Mouse (Mus musculus): ENCODE results near the gene 5430419D17Rik. TPM values are rescaled to one million over a fixed set of nuclear protein-coding genes. Genes with fewer than 3 reads are reported as not detected.
A peak's percentile ranks its signal among the peaks of the same experiment; 100 is the strongest.

Gene 5430419D17Rik
- polyA plus RNA-seq, 1 experiment from 2014 or later: not detected

DNA sequence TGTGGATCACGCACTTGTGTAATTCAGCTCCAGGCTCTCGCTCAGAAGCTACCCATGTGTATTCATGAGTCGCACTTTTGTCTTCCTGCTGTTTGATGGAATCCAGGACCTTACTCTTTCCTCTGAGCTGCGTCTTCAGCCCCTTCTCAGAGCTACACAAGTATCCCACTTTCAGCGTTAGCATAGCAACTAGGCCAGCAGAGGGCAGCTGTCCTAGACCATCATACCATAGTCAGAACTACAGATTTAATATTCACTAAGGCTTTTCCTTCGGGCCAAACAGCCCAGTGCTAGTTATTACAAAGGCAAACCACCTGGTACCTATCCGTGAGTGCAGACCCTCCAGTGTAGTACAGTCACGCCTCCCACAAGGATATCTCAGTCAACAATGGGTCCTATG is 122.9 kb downstream of the 5430419D17Rik start:
- DNase-seq: no peak
- no peak overlapping the region for H3K4me3 ChIP-seq (ENCODE audit: low read depth, low read length)
- H3K27me3 ChIP-seq (ENCODE audit: insufficient read depth, low read length): no peaks in the 10 kb centered on the region
- no peaks in the 10 kb centered on the region for H3K4me1 ChIP-seq (ENCODE audit: insufficient read depth)
- H3K36me3 ChIP-seq (replicated peaks; ENCODE audit: insufficient read depth, low read length): no peaks in the 10 kb centered on the region
- ATAC-seq: no peak
- WGBS (ENCODE audit: insufficient replicate concordance): 72% methylated on average over 8 of the region's 8 CpGs
- H3K27ac ChIP-seq (ENCODE audit: low read depth): no peak overlapping the region
- no peak overlapping the region for H3K9ac ChIP-seq (replicated peaks)
- TF ChIP-seq EP300 (IDR thresholded peaks at IDR 0.05; ENCODE audit: low read depth): no peak
- peak; percentile 7; the same call in 1 of the 2 replicates for TF ChIP-seq CTCF (IDR thresholded peaks at IDR 0.05; ENCODE audit: low read depth)
- no peaks in the 10 kb centered on the region for H3K9me3 ChIP-seq (ENCODE audit: low read length)
- H3K4me2 ChIP-seq (ENCODE audit: low read depth, low read length): no peak overlapping the region

DNA sequence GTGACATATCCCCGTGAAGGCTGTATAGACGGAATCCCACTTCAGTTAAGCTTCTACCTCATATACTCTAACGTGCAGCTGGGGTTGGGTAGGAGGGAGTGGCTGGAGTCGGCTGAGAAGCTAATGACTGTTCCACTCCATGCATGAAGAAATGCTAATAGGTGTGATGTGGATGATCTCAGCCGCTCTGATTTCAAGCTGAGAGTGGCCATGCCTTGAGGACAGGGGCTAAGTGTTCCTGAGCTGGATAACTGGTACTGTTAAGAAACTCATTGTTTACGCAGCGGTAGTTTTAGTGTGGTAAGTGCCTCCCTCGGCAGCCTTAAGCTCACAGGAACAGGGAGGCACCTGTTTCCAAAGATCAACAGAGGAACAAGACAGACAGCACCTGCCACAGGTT is 129.1 kb downstream of the 5430419D17Rik start:
- no peak overlapping the region for H3K27ac ChIP-seq (ENCODE audit: low read depth)
- H3K4me2 ChIP-seq (ENCODE audit: low read depth, low read length): no peak overlapping the region
- H3K4me1 ChIP-seq (ENCODE audit: insufficient read depth): no peaks in the 10 kb centered on the region
- TF ChIP-seq CTCF (IDR thresholded peaks at IDR 0.05; ENCODE audit: low read depth): no peak
- no peak for TF ChIP-seq EP300 (IDR thresholded peaks at IDR 0.05; ENCODE audit: low read depth)
- H3K9me3 ChIP-seq (ENCODE audit: low read length): no peaks in the 10 kb centered on the region
- no peak overlapping the region for H3K9ac ChIP-seq (replicated peaks)
- no peak for DNase-seq
- ATAC-seq: no peak
- no peak overlapping the region for H3K4me3 ChIP-seq (ENCODE audit: low read depth, low read length)
- no peaks in the 10 kb centered on the region for H3K27me3 ChIP-seq (ENCODE audit: insufficient read depth, low read length)
- WGBS (ENCODE audit: insufficient replicate concordance): 71% methylated on average over 8 of the region's 8 CpGs
- H3K36me3 ChIP-seq (replicated peaks; ENCODE audit: insufficient read depth, low read length): no peaks in the 10 kb centered on the region

DNA sequence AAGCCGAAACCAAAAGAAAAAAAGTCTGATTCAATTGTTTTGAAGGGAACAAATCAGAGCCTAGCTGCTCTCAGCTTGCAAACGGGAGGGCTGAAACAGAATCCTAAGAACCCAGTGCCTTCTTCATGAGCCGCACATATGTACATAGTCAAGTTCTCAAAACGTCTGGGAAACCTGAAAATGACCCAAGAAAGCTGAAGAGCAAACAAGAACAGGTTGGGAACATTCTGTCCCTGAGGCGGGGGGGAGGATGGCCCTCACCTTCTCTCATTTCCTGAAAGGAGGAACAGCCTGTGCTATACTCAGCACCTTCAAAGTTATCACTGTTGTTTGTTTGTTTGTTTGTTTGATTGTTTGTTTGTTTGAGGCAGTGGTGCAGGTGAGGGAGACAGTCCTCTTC is 132.5 kb downstream of the 5430419D17Rik start:
- H3K27me3 ChIP-seq (ENCODE audit: insufficient read depth, low read length): no peaks in the 10 kb centered on the region
- DNase-seq: no peak
- no peaks in the 10 kb centered on the region for H3K4me1 ChIP-seq (ENCODE audit: insufficient read depth)
- H3K4me3 ChIP-seq (ENCODE audit: low read depth, low read length): no peak overlapping the region
- 70% methylated on average over 5 of the region's 5 CpGs for WGBS (ENCODE audit: insufficient replicate concordance)
- H3K27ac ChIP-seq (ENCODE audit: low read depth): no peak overlapping the region
- TF ChIP-seq CTCF (IDR thresholded peaks at IDR 0.05; ENCODE audit: low read depth) (no peak), EP300 (IDR thresholded peaks at IDR 0.05; ENCODE audit: low read depth) (no peak)
- H3K9ac ChIP-seq (replicated peaks): no peak overlapping the region
- no peak for ATAC-seq
- no peaks in the 10 kb centered on the region for H3K9me3 ChIP-seq (ENCODE audit: low read length)
- H3K36me3 ChIP-seq (replicated peaks; ENCODE audit: insufficient read depth, low read length): no peaks in the 10 kb centered on the region
- no peak overlapping the region for H3K4me2 ChIP-seq (ENCODE audit: low read depth, low read length)

DNA sequence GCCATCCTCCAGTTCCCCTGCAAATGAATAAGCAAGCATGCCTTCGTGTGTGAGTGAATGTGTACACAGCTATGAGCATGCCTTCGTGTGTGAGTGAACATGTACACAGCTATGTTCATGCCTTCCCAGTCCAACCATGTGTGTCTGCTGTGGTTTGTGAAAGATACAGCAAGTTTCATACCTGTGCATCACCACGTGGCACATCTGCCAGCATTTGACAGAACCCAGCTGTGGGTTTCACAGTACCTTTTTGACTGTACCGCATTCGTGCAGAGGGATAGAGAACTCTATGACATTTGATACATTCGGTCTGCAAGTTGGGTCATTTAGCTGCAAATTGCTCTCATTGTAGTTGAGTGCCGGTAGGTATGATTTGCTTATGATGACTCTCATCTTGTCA is 140.3 kb downstream of the 5430419D17Rik start:
- H3K27me3 ChIP-seq (ENCODE audit: insufficient read depth, low read length): no peaks in the 10 kb centered on the region
- 74% methylated on average over 7 of the region's 7 CpGs for WGBS (ENCODE audit: insufficient replicate concordance)

DNA sequence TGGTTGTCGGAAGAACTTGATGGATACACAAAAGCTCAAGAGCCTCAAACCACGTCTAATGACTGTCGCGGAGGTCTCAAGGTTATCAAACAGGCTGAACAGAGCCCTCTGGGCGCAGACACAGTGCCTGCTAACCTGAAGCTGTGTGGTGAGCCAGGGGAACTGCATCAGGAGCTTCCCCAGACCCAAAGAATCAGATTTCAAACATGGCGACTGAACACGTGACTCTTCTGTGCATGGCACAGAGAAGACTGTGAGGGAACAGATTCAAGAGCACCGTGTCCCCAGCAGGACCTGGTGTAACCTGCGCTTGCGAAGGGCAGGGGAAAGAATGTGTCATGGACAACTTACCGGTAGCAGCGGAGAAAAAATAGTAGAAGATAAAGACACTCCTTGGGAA is 143.4 kb downstream of the 5430419D17Rik start:
- DNase-seq (no peak), ATAC-seq (no peak)
- 60% methylated on average over 12 of the region's 12 CpGs for WGBS (ENCODE audit: insufficient replicate concordance)
- H3K4me2 ChIP-seq (ENCODE audit: low read depth, low read length): no peak overlapping the region
- no peaks in the 10 kb centered on the region for H3K9me3 ChIP-seq (ENCODE audit: low read length)
- no peak for TF ChIP-seq EP300 (IDR thresholded peaks at IDR 0.05; ENCODE audit: low read depth)
- no peak for TF ChIP-seq CTCF (IDR thresholded peaks at IDR 0.05; ENCODE audit: low read depth)
- no peaks in the 10 kb centered on the region for H3K36me3 ChIP-seq (replicated peaks; ENCODE audit: insufficient read depth, low read length)
- H3K4me3 ChIP-seq (ENCODE audit: low read depth, low read length): no peak overlapping the region
- no peak overlapping the region for H3K27ac ChIP-seq (ENCODE audit: low read depth)
- no peak overlapping the region for H3K9ac ChIP-seq (replicated peaks)
- no peaks in the 10 kb centered on the region for H3K4me1 ChIP-seq (ENCODE audit: insufficient read depth)
- H3K27me3 ChIP-seq (ENCODE audit: insufficient read depth, low read length): no peaks in the 10 kb centered on the region

More for the DNA sequence above, 140.3 kb downstream of the 5430419D17Rik start:
- Histone ChIP-seq H3K27ac (ENCODE audit: low read depth) (no peak overlapping the region), H3K36me3 (replicated peaks; ENCODE audit: insufficient read depth, low read length) (no peaks in the 10 kb centered on the region), H3K4me1 (ENCODE audit: insufficient read depth) (no peaks in the 10 kb centered on the region), H3K9ac (replicated peaks) (no peak overlapping the region), H3K4me2 (ENCODE audit: low read depth, low read length) (no peak overlapping the region), H3K4me3 (ENCODE audit: low read depth, low read length) (no peak overlapping the region), H3K9me3 (ENCODE audit: low read length) (no peaks in the 10 kb centered on the region)
- TF ChIP-seq EP300 (IDR thresholded peaks at IDR 0.05; ENCODE audit: low read depth) (no peak), CTCF (IDR thresholded peaks at IDR 0.05; ENCODE audit: low read depth) (no peak)
- ATAC-seq (no peak), DNase-seq (no peak)

DNA sequence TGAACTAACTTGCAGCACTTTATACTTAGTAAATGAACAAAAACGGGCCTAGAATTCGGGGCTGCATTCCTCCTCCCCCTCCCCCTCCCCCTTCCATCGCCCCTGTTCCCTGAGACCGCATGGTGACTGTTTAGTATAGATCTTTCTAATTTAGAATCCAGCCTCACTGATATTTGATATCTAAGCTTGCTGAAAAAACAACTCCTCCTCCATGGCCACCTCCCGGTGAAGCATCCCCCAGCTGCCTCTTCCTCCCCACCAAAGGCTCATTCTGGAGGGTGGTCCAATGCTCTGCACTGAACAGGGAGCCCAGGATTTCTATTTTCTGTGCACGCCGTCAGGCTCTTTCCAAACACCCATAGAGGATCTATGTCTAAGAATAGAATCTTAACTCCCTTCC is 144.1 kb downstream of the 5430419D17Rik start:
- no peaks in the 10 kb centered on the region for H3K9me3 ChIP-seq (ENCODE audit: low read length)
- no peak for TF ChIP-seq CTCF (IDR thresholded peaks at IDR 0.05; ENCODE audit: low read depth)

DNA sequence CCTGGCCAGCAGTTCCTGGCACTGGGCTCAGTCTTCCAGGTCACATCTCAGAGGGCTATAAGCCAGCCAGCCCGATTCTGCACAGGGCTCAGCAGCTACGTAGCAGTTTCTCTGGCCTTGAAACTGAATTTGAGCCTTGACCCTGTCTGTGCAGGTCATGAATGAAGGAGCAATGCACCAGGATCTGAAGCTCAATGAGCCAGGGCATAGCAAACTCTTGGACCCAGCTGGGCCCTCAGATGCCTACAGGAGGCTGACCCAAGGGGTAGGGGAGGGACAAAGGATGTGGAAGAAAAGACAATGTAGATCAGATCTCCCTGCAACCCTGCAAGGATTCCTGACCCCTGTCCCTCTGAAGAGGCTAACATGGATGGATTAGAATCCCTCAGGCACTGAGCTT is 148.0 kb downstream of the 5430419D17Rik start, which contains the start of gene Cuzd1:
Cuzd1 (minus strand) TSS at position 101 of the 400 bp plus-strand sequence.
- no peak for DNase-seq
- WGBS (ENCODE audit: insufficient replicate concordance): 65% methylated on average over 2 of the region's 2 CpGs
- Histone ChIP-seq H3K4me1 (ENCODE audit: insufficient read depth) (no peaks in the 10 kb centered on the region), H3K9ac (replicated peaks) (no peak within 1 kb of the TSS), H3K4me2 (ENCODE audit: low read depth, low read length) (no peak within 1 kb of the TSS), H3K4me3 (ENCODE audit: low read depth, low read length) (no peak within 1 kb of the TSS), H3K27me3 (ENCODE audit: insufficient read depth, low read length) (no peaks in the 10 kb centered on the region), H3K9me3 (ENCODE audit: low read length) (no peaks in the 10 kb centered on the region), H3K27ac (ENCODE audit: low read depth) (no peak within 1 kb of the TSS), H3K36me3 (replicated peaks; ENCODE audit: insufficient read depth, low read length) (no peaks in the 10 kb centered on the region)
- no peak for ATAC-seq
- TF ChIP-seq EP300 (IDR thresholded peaks at IDR 0.05; ENCODE audit: low read depth) (no peak), CTCF (IDR thresholded peaks at IDR 0.05; ENCODE audit: low read depth) (no peak)

More for the DNA sequence above, 144.1 kb downstream of the 5430419D17Rik start:
- Histone ChIP-seq H3K4me2 (ENCODE audit: low read depth, low read length) (no peak overlapping the region), H3K4me3 (ENCODE audit: low read depth, low read length) (no peak overlapping the region), H3K4me1 (ENCODE audit: insufficient read depth) (no peaks in the 10 kb centered on the region), H3K9ac (replicated peaks) (no peak overlapping the region), H3K27me3 (ENCODE audit: insufficient read depth, low read length) (no peaks in the 10 kb centered on the region), H3K27ac (ENCODE audit: low read depth) (no peak overlapping the region), H3K36me3 (replicated peaks; ENCODE audit: insufficient read depth, low read length) (no peaks in the 10 kb centered on the region)
- no peak for ATAC-seq
- WGBS (ENCODE audit: insufficient replicate concordance): 78% methylated on average over 5 of the region's 7 CpGs
- no peak for DNase-seq
